Mouse (Mus musculus) liver, embryonic 12.5 days (tissue): ENCODE results near the gene Slc47a2. TPM values are rescaled to one million over a fixed set of nuclear protein-coding genes. Genes with fewer than 3 reads are reported as not detected.
"Not testable (repeated sequence)": the region's sequence is repeated elsewhere in the genome, so short reads cannot be mapped to it uniquely, and the experiment has no call there.

Source experiments
- ATAC-seq: fragments of 200-750 bp; cut with Nextera tagmentation; 2 replicates; pipeline ENCODE4 v1.8.0; 2017; ENCODE audit warnings: moderate number of reproducible peaks, mild to moderate bottlenecking, moderate library complexity
- H3K27ac ChIP-seq: fragments of 300-500 bp; sonication (generic); 2 replicates; pipeline ENCODE4 v1.5.1; 2016; ENCODE audit warnings: mild to moderate bottlenecking
- H3K27me3 ChIP-seq: fragments of 300-500 bp; sonication (generic); replicated peaks from 2 replicates; pipeline ENCODE4 v1.6.1; 2016; ENCODE audit warnings: mild to moderate bottlenecking, moderate library complexity
- H3K36me3 ChIP-seq: fragments of 300-500 bp; sonication (generic); 2 replicates; pipeline ENCODE4 v1.6.1; 2016; ENCODE audit warnings: mild to moderate bottlenecking, moderate library complexity
- H3K4me1 ChIP-seq: fragments of 300-500 bp; sonication (generic); 2 replicates; pipeline ENCODE4 v1.6.1; 2016
- H3K4me2 ChIP-seq: fragments of 300-500 bp; sonication (generic); 2 replicates; pipeline ENCODE4 v1.6.1; 2016; ENCODE audit warnings: mild to moderate bottlenecking, moderate library complexity
- H3K4me3 ChIP-seq: fragments of 300-500 bp; sonication (generic); 2 replicates; pipeline ENCODE4 v1.5.1; 2016; ENCODE audit warnings: mild to moderate bottlenecking, moderate library complexity
- H3K9ac ChIP-seq: fragments of 300-500 bp; sonication (generic); 2 replicates; pipeline ENCODE4 v1.6.1; 2016; ENCODE audit warnings: mild to moderate bottlenecking, moderate library complexity
- H3K9me3 ChIP-seq: fragments of 300-500 bp; sonication (generic); replicated peaks from 2 replicates; pipeline ENCODE4 v1.6.1; 2016; ENCODE audit warnings: mild to moderate bottlenecking, moderate library complexity
- WGBS: fragments of 180-500 bp; shearing (Covaris S2); methylation state at CpG from one replicate; pipeline ENCODE4 v1.1.7; 2016; ENCODE audit not compliant: insufficient replicate concordance; 5-methylcytosine and 5-hydroxymethylcytosine counted together
- polyA plus RNA-seq: library from polyadenylated mRNA; unstranded; fragments of >200 nt; fragmentation: Nextera tagmentation; extraction: Ambion mirVana; gene quantifications from 2 replicates; pipeline ENCODE4 v1.2.1, GENCODE M21; 2016

Gene Slc47a2
- polyA plus RNA-seq, 1 experiment from 2014 or later = not detected

GRCm38 (mm10) chr11:61337586-61337985 is 5.1 kb downstream of the Slc47a2 start:
- no peak overlapping the region for H3K9ac ChIP-seq
- no peaks in the 10 kb centered on the region for H3K36me3 ChIP-seq
- H3K4me1 ChIP-seq = no peaks in the 10 kb centered on the region
- WGBS = 61% methylated on average over 10 of the region's 10 CpGs
- no peak overlapping the region for H3K4me3 ChIP-seq
- H3K9me3 ChIP-seq = no peaks in the 10 kb centered on the region
- H3K27me3 ChIP-seq = peaks cover 31% of the 10 kb centered on the region
- ATAC-seq = no peak
- H3K4me2 ChIP-seq = no peak overlapping the region
- no peak overlapping the region for H3K27ac ChIP-seq

DNA sequence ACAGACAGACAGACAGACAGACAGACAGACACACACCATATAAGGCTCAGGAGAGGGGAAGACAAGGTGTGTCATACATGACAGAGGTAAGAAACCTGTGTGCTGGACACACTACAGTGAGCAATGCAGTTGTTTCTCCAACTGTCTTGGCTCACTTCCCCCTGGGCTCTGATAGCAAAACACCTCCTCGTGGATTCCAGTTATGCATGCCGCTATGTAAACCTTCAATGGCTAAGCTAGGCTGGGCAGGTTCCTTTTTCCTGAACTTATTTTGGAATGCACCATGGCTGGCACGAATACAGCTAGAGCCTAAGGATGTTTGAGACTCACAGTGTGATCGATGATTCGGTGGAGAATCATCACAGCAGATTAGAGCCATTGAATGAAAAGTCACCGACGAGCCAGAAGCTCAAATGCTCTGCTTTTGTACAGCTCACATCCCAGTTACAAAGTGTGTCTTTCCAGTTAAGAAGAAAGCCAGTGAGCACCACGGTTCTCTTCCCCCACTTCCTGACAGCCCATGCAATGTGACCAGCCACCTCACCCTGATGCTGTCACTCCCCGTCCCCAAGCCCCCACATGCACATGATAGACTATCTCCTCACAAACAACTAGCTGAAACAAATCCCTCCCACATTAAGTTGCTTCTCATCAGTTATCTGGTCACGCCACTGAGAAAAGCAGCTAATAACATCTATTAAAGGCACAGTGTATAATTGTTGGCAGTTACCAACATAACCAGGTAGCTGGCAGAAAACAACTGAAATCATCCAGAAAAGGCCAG is 21.6 kb downstream of the Slc47a2 start:
- ATAC-seq = no peak
- 53% methylated on average over 10 of the region's 10 CpGs for WGBS
- Histone ChIP-seq H3K9me3 (no peaks in the 10 kb centered on the region), H3K4me1 (peaks cover 6% of the 10 kb centered on the region; the same call in 1 of the 2 replicates), H3K4me3 (no peak overlapping the region), H3K9ac (no peak overlapping the region), H3K27me3 (peaks cover 14% of the 10 kb centered on the region; the same call in 1 of the 2 replicates), H3K27ac (no peak overlapping the region), H3K4me2 (no peak overlapping the region), H3K36me3 (no peaks in the 10 kb centered on the region)

DNA sequence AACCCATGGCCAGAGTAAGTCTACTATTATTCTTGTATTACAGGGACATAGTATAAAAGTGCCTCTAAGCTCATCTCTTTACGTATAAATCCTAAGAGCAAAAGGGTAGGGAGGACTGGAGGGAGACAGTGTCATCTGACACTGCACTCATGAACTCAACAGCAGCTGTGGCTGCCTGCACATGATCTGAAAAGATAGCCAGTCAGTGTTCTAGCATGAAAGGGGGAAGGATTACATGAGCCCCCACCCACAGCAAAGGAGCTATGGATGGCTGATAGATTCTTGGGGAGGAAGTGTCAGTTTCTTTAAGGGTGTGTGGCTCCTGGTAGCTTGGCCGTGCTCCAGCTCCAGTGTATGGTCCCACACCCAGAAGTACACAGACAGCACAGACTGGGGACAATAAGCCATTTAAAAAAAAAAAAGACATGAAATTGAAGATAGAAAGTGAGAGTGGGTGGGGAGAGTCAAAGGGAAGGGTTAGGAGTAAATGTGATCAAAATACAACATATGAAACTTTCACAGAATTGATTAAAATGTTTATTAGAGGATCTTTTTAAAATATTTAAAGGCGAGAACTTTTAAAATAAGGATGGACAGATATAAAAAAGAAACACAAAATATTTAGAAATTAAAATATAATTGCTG is 22.6 kb downstream of the Slc47a2 start:
- Histone ChIP-seq H3K4me2 (no peak overlapping the region), H3K36me3 (no peaks in the 10 kb centered on the region), H3K9ac (no peak overlapping the region), H3K4me3 (no peak overlapping the region), H3K27ac (no peak overlapping the region), H3K9me3 (no peaks in the 10 kb centered on the region), H3K27me3 (peaks cover 14% of the 10 kb centered on the region; the same call in 1 of the 2 replicates), H3K4me1 (peaks cover 6% of the 10 kb centered on the region; the same call in 1 of the 2 replicates)
- ATAC-seq = no peak
- WGBS = 54% methylated on average over 3 of the region's 3 CpGs

DNA sequence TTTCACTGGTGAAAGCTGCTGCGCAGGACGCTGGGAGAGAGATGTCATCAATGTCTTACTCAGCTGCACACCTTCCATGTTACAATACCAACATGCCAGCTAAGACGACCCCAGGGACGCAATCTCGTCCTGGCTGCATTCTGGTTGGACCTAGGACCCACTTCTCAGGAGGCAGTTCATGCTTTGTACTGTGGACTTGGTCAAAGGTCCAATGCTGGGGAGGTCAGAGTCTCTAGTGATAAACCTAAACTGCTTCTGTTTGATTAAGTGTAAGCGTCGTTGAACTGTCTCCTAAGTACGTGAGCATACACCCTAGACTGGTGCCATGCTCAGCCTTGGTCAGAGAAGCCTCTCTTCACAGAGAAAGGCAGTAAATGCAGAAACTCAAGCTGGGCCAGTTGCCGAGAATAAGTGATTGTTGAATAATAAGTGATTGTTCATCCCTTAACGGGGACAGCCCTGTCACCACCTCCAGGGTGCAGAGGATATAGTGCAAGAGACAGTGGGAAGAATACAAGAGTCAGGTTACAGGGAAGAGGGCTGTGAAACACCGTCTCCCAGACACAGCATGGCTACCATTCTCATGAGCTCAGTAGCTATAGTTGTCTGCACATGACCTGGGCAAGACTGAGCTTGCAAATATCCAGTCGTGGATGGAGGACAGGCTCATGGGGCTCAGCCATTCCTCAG is 23.3 kb downstream of the Slc47a2 start:
- Histone ChIP-seq H3K27ac (no peak overlapping the region), H3K4me3 (no peak overlapping the region), H3K4me2 (no peak overlapping the region), H3K36me3 (no peaks in the 10 kb centered on the region), H3K9ac (no peak overlapping the region), H3K4me1 (peaks cover 6% of the 10 kb centered on the region; the same call in 1 of the 2 replicates), H3K9me3 (no peaks in the 10 kb centered on the region), H3K27me3 (peaks cover 14% of the 10 kb centered on the region; the same call in 1 of the 2 replicates)
- ATAC-seq = no peak
- 54% methylated on average over 12 of the region's 12 CpGs for WGBS

- no peaks in the 10 kb centered on the region for H3K36me3 ChIP-seq
- no peaks in the 10 kb centered on the region for H3K9me3 ChIP-seq
- WGBS = 32% methylated on average over 2 of the region's 2 CpGs
- no peak overlapping the region for H3K9ac ChIP-seq
- H3K4me2 ChIP-seq = no peak overlapping the region
- H3K4me1 ChIP-seq = peaks cover 12% of the 10 kb centered on the region; the same call in 1 of the 2 replicates
- peaks cover 8% of the 10 kb centered on the region; the same call in 1 of the 2 replicates for H3K27me3 ChIP-seq
- no peak overlapping the region for H3K4me3 ChIP-seq
- no peak overlapping the region for H3K27ac ChIP-seq
- ATAC-seq = no peak
Measured at GRCm38 (mm10) chr11:61316864-61317263, 25.8 kb downstream of the Slc47a2 start.

GRCm38 (mm10) chr11:61310321-61310720 is 32.3 kb downstream of the Slc47a2 start:
- Histone ChIP-seq H3K9me3 (0 out of 2 replicates have a peak, but pooled peaks cover 2% of the 10 kb centered on the region), H3K4me2 (no peak overlapping the region), H3K4me1 (peaks cover 12% of the 10 kb centered on the region), H3K4me3 (no peak overlapping the region), H3K9ac (no peak overlapping the region), H3K36me3 (no peaks in the 10 kb centered on the region), H3K27me3 (no peaks in the 10 kb centered on the region), H3K27ac (no peak overlapping the region)
- no peak for ATAC-seq
- 54% methylated on average over 7 of the region's 7 CpGs for WGBS

DNA sequence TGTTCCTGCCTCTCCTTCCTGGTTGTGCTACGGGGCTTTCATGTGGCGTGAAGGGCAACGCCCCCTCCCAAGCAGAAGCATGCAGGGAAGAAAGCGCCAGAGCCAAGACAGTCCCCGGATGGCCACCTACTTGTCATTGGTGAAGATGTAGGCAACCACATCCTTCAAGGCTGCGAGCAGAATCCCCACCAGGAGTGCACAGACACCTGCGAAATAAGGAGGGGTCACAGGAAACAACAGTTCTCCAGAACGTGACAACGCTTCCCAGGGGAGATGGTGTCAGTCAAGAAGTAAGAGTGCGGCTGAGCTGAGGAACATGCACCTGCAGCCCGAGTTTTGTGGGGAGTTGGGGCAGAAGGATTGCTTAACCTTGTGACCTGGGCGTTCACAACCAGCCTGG is 32.8 kb downstream of the Slc47a2 start:
- 53% methylated on average over 12 of the region's 12 CpGs for WGBS
- Histone ChIP-seq H3K4me1 (peaks cover 12% of the 10 kb centered on the region), H3K27me3 (no peaks in the 10 kb centered on the region), H3K9me3 (0 out of 2 replicates have a peak, but pooled peaks cover 5% of the 10 kb centered on the region), H3K36me3 (no peaks in the 10 kb centered on the region), H3K9ac (no peak overlapping the region), H3K27ac (no peak overlapping the region), H3K4me3 (no peak overlapping the region), H3K4me2 (no peak overlapping the region)
- ATAC-seq = no peak

DNA sequence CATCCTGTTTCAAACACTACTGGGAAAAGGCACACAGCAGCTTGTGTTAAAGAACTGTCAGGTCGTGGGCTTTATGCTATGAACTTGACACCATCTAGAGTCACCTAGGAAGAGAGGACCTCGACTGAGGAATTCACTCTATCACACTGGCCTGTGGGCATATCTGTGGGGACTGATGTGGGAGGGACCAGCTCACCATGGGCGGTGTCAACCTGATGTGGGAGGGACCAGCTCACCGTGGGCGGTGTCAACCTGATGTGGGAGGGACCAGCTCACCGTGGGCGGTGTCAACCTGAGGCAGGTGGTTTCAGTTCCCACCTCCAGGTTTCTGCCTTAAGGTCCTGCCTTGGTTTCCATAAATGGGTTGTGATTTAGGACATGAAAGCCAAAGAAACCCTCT is 34.9 kb downstream of the Slc47a2 start:
- peak; percentile 68; the same call in 1 of the 2 replicates for ATAC-seq

GRCm38 (mm10) chr11:61305377-61305776 is 37.3 kb downstream of the Slc47a2 start:
- Histone ChIP-seq H3K9ac (no peak overlapping the region), H3K4me2 (no peak overlapping the region), H3K4me1 (peaks cover 14% of the 10 kb centered on the region), H3K9me3 (0 out of 2 replicates have a peak, but pooled peaks cover 5% of the 10 kb centered on the region), H3K36me3 (no peaks in the 10 kb centered on the region), H3K4me3 (no peak overlapping the region), H3K27ac (no peak overlapping the region), H3K27me3 (no peaks in the 10 kb centered on the region)
- WGBS = 63% methylated on average over 4 of the region's 4 CpGs
- no peak for ATAC-seq

More for the DNA sequence above, 34.9 kb downstream of the Slc47a2 start:
- Histone ChIP-seq H3K9ac (no peak overlapping the region), H3K27ac (no peak overlapping the region), H3K27me3 (no peaks in the 10 kb centered on the region), H3K4me1 (peaks cover 5% of the 10 kb centered on the region), H3K36me3 (no peaks in the 10 kb centered on the region), H3K4me2 (peak overlapping the region; percentile 10; the same call in 1 of the 2 replicates), H3K4me3 (no peak overlapping the region), H3K9me3 (0 out of 2 replicates have a peak, but pooled peaks cover 5% of the 10 kb centered on the region)
- 26% methylated on average over 7 of the region's 7 CpGs for WGBS

DNA sequence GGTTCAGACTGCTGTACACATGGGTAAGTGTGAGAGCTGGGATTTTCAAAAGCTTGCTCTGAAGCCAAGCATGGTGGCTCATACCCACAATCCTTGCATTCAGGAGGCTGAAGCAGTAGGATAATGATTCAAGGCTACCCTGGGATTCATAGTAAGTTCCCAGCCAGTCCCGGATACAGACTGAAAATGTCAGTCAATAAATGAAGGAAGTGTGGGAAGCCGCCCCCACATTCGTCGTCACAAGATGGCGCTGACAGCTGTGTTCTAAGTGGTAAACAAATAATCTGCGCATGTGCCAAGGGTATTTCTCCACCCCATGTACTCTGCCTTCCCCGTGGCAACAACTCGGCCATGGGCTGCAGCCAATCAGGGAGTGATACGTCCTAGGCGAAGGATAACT is 38.1 kb downstream of the Slc47a2 start:
- not testable (repeated sequence) for H3K9me3 ChIP-seq, H3K4me2 ChIP-seq, H3K4me3 ChIP-seq, H3K27me3 ChIP-seq, H3K9ac ChIP-seq, H3K36me3 ChIP-seq, H3K27ac ChIP-seq, ATAC-seq
- peaks cover 21% of the 10 kb centered on the region for H3K4me1 ChIP-seq
- WGBS = 84% methylated on average over 8 of the region's 10 CpGs

DNA sequence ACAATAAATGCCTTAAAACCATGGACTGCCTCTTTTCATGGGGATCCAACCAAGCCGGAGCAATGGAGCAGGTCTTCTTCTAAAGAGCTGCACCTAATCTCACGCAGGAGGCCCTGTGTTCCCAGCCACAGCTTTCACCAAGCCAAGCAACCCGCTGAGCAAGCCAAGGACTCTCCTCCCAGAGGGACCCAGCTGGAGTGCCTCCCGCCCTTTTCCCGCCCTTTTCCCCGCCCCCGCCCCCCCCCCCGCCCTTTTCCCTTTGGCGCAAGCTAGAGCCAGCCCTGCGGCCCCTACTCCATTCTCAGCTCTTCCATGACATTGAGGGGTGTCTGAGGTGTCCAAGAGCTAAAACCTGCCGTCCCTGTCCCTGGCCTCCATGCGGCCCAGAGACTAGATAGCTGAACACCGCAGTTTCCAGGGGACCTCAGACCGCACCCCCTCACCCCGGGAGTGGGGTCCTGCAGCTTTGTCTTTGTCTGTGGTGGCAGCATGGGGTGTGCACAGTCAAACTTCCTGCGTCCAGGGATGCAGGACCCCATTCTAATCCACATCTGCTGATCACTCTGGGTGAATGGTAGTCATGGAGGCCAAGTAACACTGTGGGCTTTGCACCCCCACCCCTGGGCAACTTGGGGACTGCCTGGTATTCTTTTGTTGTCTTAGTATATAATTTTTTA is 41.8 kb downstream of the Slc47a2 start:
- WGBS = 43% methylated on average over 10 of the region's 16 CpGs
- Histone ChIP-seq H3K4me2 (peak overlapping the region; percentile 58), H3K27me3 (no peaks in the 10 kb centered on the region), H3K36me3 (no peaks in the 10 kb centered on the region), H3K4me1 (peaks cover 15% of the 10 kb centered on the region), H3K27ac (no peak overlapping the region), H3K4me3 (peak overlapping the region; percentile 27), H3K9me3 (0 out of 2 replicates have a peak, but pooled peaks cover 5% of the 10 kb centered on the region), H3K9ac (peak overlapping the region; percentile 22; the same call in 1 of the 2 replicates)
- ATAC-seq = peak; percentile 42; the same call in 1 of the 2 replicates
